Mouse (Mus musculus) CH12.LX (cell line): ENCODE measurements around the gene Gm20388.

Experiments used
- BHLHE40 ChIP-seq: IDR thresholded peaks from 2 replicates; pipeline ENCODE4 v1.6.1; 2011; ENCODE audit warnings: mild to moderate bottlenecking, low read depth, low read length, improper control_type of control experiment
- CHD1 ChIP-seq: IDR thresholded peaks from 2 replicates; pipeline ENCODE4 v1.6.1; 2012; ENCODE audit warnings: low read depth, low read length, improper control_type of control experiment, inconsistent platforms
- CHD2 ChIP-seq: IDR thresholded peaks from 2 replicates; pipeline ENCODE4 v1.6.1; 2011; ENCODE audit warnings: low read length, improper control_type of control experiment
- CTCF ChIP-seq, 2 experiments: IDR thresholded peaks in 1 of 2; conservative IDR thresholded peaks in 1 of 2; 2 replicates each; pipeline ENCODE4 v1.5.1; 2011 to 2012; ENCODE audit warnings: low read depth in 2 of 2, low read length in 2 of 2, improper control_type of control experiment in 1 of 2, inconsistent platforms in 1 of 2, mild to moderate bottlenecking in 1 of 2, moderate library complexity in 1 of 2
- EP300 ChIP-seq: IDR thresholded peaks from 2 replicates; pipeline ENCODE4 v1.6.1; 2011; ENCODE audit warnings: low read length, improper control_type of control experiment
- GABPA ChIP-seq: IDR thresholded peaks from 2 replicates; pipeline ENCODE4 v1.6.1; 2012; ENCODE audit warnings: low read depth, low read length, improper control_type of control experiment, inconsistent platforms; ENCODE audit not compliant: insufficient replicate concordance
- JUND ChIP-seq: conservative IDR thresholded peaks from 2 replicates; pipeline ENCODE4 v1.6.1; 2011; ENCODE audit warnings: low read depth, low read length, improper control_type of control experiment
- MAZ ChIP-seq: IDR thresholded peaks from 2 replicates; pipeline ENCODE4 v1.6.1; 2012; ENCODE audit warnings: low read depth, mild to moderate bottlenecking, inconsistent platforms, low read length, improper control_type of control experiment, moderate library complexity
- MEF2A ChIP-seq: IDR thresholded peaks from 2 replicates; pipeline ENCODE4 v1.6.1; 2014; ENCODE audit warnings: low read depth, mild to moderate bottlenecking, inconsistent platforms, low read length, improper control_type of control experiment, borderline replicate concordance
- MXI1 ChIP-seq: IDR thresholded peaks from 2 replicates; pipeline ENCODE4 v1.6.1; 2011; ENCODE audit warnings: mild to moderate bottlenecking, low read depth, low read length, improper control_type of control experiment
- NELFE ChIP-seq: IDR thresholded peaks from 2 replicates; pipeline ENCODE4 v1.6.1; 2011; ENCODE audit warnings: low read depth, low read length, improper control_type of control experiment
- POLR2A ChIP-seq: IDR thresholded peaks from 2 replicates; pipeline ENCODE4 v1.6.1; 2011; ENCODE audit warnings: low read depth, mild to moderate bottlenecking, improper control_type of control experiment, low read length
- SMC3 ChIP-seq: IDR thresholded peaks from 2 replicates; pipeline ENCODE4 v1.6.1; 2011; ENCODE audit warnings: low read depth, low read length, improper control_type of control experiment
- USF2 ChIP-seq: conservative IDR thresholded peaks from 2 replicates; pipeline ENCODE4 v1.6.1; 2011; ENCODE audit warnings: low read depth, low read length, improper control_type of control experiment

DNA sequence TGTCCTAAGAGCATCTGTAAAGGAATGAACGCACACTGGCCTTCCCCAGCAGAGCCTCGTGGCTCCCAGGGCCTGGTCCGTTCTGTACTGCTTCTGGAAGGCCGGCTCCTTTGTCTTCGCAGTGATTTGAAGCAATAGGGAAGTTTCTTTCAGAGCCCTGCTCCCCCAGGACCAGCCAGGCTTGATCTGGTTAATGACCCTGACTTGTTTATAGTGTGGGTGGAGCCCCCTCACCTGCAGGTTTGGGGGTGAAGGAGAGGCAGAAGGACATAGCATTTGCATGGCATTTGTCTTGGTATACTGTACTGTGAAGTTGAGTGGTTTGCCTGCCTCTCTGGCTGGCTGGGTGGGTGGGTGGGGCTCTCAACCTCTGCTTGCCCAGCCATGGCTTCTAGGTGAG, 833.8 kb downstream of the Gm20388 start:
- TF ChIP-seq GABPA (no peak), CTCF (conservative IDR thresholded peaks at IDR 0.05 in 1 of 2, IDR thresholded peaks at IDR 0.05 in 1 of 2; ENCODE audit: low read depth in 2 of 2, low read length in 2 of 2) (no peak), POLR2A (no peak), EP300 (no peak), SMC3 (no peak), BHLHE40 (no peak), NELFE (no peak), CHD2 (no peak), CHD1 (no peak), MEF2A (no peak), JUND (no peak), MAZ (no peak), USF2 (no peak), MXI1 (no peak)
